Mouse (Mus musculus) hindbrain, embryonic 14.5 days (tissue): Measurements from ENCODE around the gene Tln1. TPM values are rescaled to one million over a fixed set of nuclear protein-coding genes. Genes with fewer than 3 reads are reported as not detected.
A peak's percentile ranks its signal among the peaks of the same experiment; 100 is the strongest.

ENCODE experiments used
- ATAC-seq: fragments of 200-750 bp; cut with Nextera tagmentation; 2 replicates; pipeline ENCODE4 v1.8.0; 2017; ENCODE audit warnings: moderate number of reproducible peaks, mild to moderate bottlenecking, moderate TSS enrichment, moderate library complexity; ENCODE audit not compliant: low FRiP score
- DNase-seq: peaks from one replicate; pipeline ENCODE4 v3.0.0-alpha.2; 2015; ENCODE audit warnings: low spot score
- H3K27ac ChIP-seq: fragments of 300-500 bp; sonication (generic); 2 replicates; pipeline ENCODE4 v1.5.1; 2014; ENCODE audit warnings: mild to moderate bottlenecking, moderate library complexity
- H3K27me3 ChIP-seq: fragments of 300-500 bp; sonication (generic); 2 replicates; pipeline ENCODE4 v1.6.1; 2014; ENCODE audit warnings: mild to moderate bottlenecking, low read length, mixed read lengths; ENCODE audit not compliant: control insufficient read depth, insufficient read depth
- H3K36me3 ChIP-seq: fragments of 300-500 bp; sonication (generic); replicated peaks from 2 replicates; pipeline ENCODE4 v1.6.1; 2014; ENCODE audit not compliant: control insufficient read depth, insufficient read depth
- H3K4me1 ChIP-seq: fragments of 300-500 bp; sonication (generic); replicated peaks from 2 replicates; pipeline ENCODE4 v1.6.1; 2014; ENCODE audit warnings: antibody characterized with exemption, low read length, mixed read lengths; ENCODE audit not compliant: control insufficient read depth, insufficient read depth
- H3K4me2 ChIP-seq: fragments of 300-500 bp; sonication (generic); replicated peaks from 2 replicates; pipeline ENCODE4 v1.6.1; 2014; ENCODE audit warnings: mild to moderate bottlenecking, moderate library complexity
- H3K4me3 ChIP-seq: fragments of 300-500 bp; sonication (generic); replicated peaks from 2 replicates; pipeline ENCODE4 v1.5.1; 2014; ENCODE audit warnings: mild to moderate bottlenecking, low read length
- H3K9ac ChIP-seq: fragments of 300-500 bp; sonication (generic); 2 replicates; pipeline ENCODE4 v1.6.1; 2014
- H3K9me3 ChIP-seq: fragments of 300-500 bp; sonication (generic); 2 replicates; pipeline ENCODE4 v1.6.1; 2016; ENCODE audit warnings: low read length; ENCODE audit not compliant: control insufficient read depth
- WGBS: fragments of 180-500 bp; shearing (Covaris S2); extraction: QIAGEN DNeasy Blood & Tissue Kit; methylation state at CpG from one replicate; pipeline ENCODE4 v1.1.7; 2014; 5-methylcytosine and 5-hydroxymethylcytosine counted together
- polyA plus RNA-seq: library from polyadenylated mRNA; unstranded; fragments of >200 nt; fragmentation: Nextera tagmentation; extraction: Ambion mirVana; gene quantifications from 2 replicates; pipeline ENCODE4 v1.2.1, GENCODE M21; 2014

Tln1 gene
- polyA plus RNA-seq, 1 experiment from 2014 or later, result 62.8 TPM

DNA sequence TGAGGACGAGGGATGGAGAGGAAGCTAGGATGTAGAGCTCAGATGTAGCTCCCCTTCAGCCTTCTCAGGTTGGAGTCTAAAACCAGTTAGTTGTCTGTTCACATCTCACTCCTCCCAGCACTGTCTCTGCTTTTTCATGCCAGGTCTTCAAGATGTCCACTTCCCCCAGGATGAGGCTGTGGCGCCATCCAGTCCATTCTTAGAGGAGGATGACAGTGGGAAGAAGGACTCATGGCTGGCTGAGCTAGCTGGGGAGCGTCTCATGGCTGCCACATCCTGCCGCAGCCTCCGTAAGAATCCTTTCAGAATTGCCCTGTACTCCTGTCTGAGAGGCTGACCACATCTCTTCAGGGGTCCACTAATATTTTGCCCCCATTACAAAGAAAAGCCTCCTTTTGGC is 18.2 kb upstream of the Tln1 start:
- 94% methylated on average over 5 of the region's 5 CpGs for WGBS
- Histone ChIP-seq H3K27ac (no peak overlapping the region), H3K9ac (no peak overlapping the region), H3K4me2 (no peak overlapping the region), H3K4me1 (peaks cover 32% of the 10 kb centered on the region), H3K27me3 (no peaks in the 10 kb centered on the region), H3K36me3 (peaks cover 43% of the 10 kb centered on the region), H3K9me3 (no peaks in the 10 kb centered on the region), H3K4me3 (no peak overlapping the region)
- no peak for ATAC-seq
- no peak for DNase-seq

DNA sequence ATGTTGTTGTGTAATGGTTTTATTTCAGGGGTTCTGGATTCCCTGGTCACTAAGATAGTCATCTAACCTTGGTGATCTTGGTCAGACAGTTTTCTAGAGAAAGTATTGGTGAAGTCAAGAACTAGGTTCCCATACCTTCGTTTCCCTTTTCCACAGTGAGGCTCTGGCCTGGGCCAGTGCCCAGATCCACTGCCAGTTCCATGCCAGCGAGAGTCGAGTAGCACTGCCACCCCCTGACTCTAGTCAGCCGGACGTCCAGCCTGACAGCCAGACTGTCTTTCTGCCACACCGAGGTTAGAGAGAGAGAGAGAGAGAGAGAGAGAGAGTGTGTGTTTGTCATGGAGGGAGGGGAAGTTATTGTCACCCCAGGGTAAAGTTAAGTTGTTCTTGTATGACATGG is 17.2 kb upstream of the Tln1 start:
- WGBS, result 80% methylated on average over 6 of the region's 6 CpGs
- DNase-seq (no peak), ATAC-seq (no peak)
- H3K4me3 ChIP-seq, result peak overlapping the region; percentile 94
- H3K4me1 ChIP-seq, result peaks cover 42% of the 10 kb centered on the region
- no peak overlapping the region for H3K27ac ChIP-seq
- H3K27me3 ChIP-seq, result no peaks in the 10 kb centered on the region
- no peaks in the 10 kb centered on the region for H3K9me3 ChIP-seq
- H3K36me3 ChIP-seq, result peaks cover 41% of the 10 kb centered on the region
- H3K4me2 ChIP-seq, result peak overlapping the region; percentile 98
- peak overlapping the region; percentile 89 for H3K9ac ChIP-seq

DNA sequence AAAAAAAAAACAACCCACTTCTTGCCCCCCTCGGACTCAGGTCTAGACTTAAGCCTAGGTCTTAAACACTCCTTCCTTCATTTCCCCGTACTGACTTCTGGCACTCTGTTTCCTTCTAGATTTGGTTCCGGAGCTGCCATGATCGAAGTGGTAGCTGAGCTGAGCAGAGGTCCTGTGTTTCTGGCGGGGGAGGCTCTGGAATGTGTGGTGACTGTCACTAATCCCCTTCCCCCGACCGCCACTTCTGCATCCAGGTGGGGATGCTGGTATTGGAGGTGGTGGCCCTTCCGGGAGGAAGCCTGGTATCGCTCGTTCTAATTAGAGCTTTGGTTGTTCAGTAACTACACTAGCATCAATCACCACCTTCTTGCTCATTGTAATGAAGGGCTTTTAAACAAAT is 16.8 kb upstream of the Tln1 start:
- Histone ChIP-seq H3K4me3 (peak overlapping the region; percentile 94), H3K4me2 (peak overlapping the region; percentile 98), H3K9me3 (no peaks in the 10 kb centered on the region), H3K27ac (peak overlapping the region; percentile 87), H3K36me3 (peaks cover 40% of the 10 kb centered on the region), H3K27me3 (no peaks in the 10 kb centered on the region), H3K4me1 (peaks cover 47% of the 10 kb centered on the region), H3K9ac (peak overlapping the region; percentile 89)
- ATAC-seq (no peak), DNase-seq (no peak)
- 7% methylated on average over 10 of the region's 10 CpGs for WGBS

DNA sequence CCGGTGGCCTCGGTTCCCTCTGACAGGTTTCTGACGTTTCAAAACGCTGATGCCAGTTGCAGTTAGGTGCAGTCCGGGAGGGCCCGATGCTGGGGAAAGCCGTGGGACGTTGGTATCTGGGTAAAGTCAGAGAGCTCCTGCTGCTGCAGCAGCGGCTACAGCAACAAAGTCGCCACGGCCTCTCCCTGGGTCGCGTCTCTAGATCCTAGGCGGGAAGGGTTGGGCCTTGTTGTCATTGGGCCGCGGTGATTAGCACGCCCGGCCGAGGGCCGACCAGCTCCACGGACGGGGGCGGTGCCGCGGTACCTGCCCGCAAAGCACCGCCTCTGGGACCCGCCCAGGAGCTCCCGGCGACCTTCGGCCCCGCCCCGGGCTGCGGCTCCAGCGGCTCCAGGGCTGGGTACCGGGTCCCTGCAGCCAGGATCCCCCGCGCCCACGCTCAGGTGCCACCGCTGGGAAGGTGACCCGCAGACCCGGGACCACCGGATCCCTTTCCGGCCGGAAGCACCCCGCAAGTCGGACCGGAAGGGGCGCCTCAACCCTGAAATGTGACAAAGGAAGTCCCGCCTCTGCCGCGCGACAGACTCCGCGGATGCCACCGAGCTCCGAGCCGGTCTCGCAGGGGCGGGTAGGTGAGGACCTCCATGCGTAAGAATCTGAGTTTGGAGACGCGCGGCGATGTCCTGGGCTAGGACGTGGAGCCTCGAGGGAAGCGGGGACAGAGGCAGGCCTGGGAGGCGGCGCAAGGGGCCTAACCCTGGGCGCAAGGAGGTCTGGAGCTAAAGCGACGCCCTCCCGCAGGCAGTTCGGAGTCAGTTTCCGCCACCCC is 16.1 kb upstream of the Tln1 start, which contains the start of the genes Rgp1 and Gba2:
Gene Rgp1 (plus strand): TSS at position 340 of the 829 bp plus-strand sequence.
Gene Gba2 (minus strand): TSS at position 498 of the 829 bp plus-strand sequence.
- peak; percentile 78 for DNase-seq
- Histone ChIP-seq H3K36me3 (peaks cover 40% of the 10 kb centered on the region), H3K27ac (peak within 1 kb of the TSS; percentile 87), H3K4me1 (peaks cover 48% of the 10 kb centered on the region), H3K4me2 (peak within 1 kb of the TSS; percentile 98), H3K9me3 (no peaks in the 10 kb centered on the region), H3K4me3 (peak within 1 kb of the TSS; percentile 94), H3K27me3 (no peaks in the 10 kb centered on the region), H3K9ac (peak within 1 kb of the TSS; percentile 89)
- peak; percentile 89 for ATAC-seq
- WGBS, result under 1% methylated on average over 70 of the region's 76 CpGs

DNA sequence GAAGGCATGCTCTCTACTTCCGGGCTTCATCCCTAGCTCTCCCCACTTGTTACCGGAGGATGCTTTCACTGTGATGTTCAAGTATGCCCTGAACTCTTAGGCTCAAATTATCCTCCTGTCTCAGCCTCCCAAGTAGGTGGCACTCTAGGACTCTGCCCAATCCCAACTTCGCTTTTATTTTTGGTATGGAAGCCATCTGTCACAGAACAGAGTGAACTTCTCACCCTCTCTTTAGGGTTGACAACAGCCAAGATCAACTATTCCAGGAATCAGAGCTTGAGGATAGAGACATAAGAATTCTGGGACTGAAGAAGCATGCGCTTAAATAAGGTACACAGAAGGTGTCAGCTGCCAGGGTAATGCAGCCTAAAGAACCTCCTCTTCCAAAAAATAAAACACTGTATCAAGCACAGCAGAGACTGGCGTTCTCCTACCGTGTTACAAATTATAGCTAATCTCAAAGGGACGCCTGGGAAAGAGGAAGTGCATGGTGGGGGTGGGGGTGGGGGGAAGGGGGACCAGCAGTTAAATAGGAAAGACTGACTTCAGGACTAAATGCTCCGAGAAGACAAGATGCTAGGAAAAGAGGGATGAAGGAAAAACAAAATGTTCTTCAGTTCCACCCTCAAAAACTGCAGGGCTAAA is 14.9 kb upstream of the Tln1 start:
- H3K4me2 ChIP-seq, result peak overlapping the region; percentile 98
- peak overlapping the region; percentile 89 for H3K9ac ChIP-seq
- WGBS, result 52% methylated on average over 8 of the region's 8 CpGs
- ATAC-seq, result no peak
- no peaks in the 10 kb centered on the region for H3K27me3 ChIP-seq
- no peak for DNase-seq
- peaks cover 40% of the 10 kb centered on the region for H3K36me3 ChIP-seq
- peak overlapping the region; percentile 94 for H3K4me3 ChIP-seq
- H3K27ac ChIP-seq, result no peak overlapping the region
- peaks cover 48% of the 10 kb centered on the region for H3K4me1 ChIP-seq
- H3K9me3 ChIP-seq, result no peaks in the 10 kb centered on the region

DNA sequence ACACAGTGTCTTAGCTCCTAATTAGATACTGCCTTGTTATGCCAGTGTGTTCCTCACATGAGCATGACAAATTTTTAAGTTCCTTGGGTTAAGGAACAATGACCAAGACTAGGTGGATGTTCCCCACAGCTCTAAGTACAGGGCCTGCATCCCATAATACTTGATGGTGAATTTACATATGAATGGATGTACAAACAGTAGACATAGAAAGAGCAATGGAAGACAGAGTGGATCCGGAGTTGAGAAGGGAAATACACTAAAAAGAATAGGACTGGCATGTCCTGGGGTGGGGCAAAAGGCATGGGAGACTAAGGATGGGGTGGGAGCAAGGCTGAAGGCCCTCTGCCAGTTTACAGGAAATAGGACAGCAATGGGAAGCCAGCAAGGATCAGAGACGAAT is 12.9 kb upstream of the Tln1 start:
- no peaks in the 10 kb centered on the region for H3K9me3 ChIP-seq
- H3K4me2 ChIP-seq, result peak overlapping the region; percentile 98
- H3K9ac ChIP-seq, result peak overlapping the region; percentile 9; the same call in 1 of the 2 replicates
- peaks cover 48% of the 10 kb centered on the region for H3K4me1 ChIP-seq
- no peaks in the 10 kb centered on the region for H3K27me3 ChIP-seq
- WGBS, result 53% methylated on average over 2 of the region's 2 CpGs
- H3K4me3 ChIP-seq, result no peak overlapping the region
- H3K36me3 ChIP-seq, result peaks cover 42% of the 10 kb centered on the region
- H3K27ac ChIP-seq, result no peak overlapping the region
- no peak for ATAC-seq
- no peak for DNase-seq

DNA sequence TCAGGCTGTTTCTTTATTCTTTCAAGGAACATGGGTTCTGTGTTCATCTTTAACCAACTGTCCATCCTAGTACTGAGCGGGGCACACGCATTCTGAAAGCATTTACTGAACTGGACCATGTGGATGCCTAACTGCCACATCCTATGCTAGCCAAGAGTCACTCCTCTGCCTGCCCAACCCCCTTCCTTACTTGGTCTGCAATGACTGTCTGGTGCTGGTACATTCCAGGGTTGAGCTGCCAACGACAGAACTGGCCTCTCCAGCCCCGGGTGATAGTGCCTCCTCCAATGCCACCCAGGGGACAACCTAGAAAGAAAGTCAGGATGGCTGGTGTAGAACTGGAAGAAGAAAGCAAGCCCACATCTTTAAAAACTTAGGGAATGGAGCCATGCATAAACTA is 11.1 kb upstream of the Tln1 start:
- WGBS, result 93% methylated on average over 4 of the region's 4 CpGs
- no peak overlapping the region for H3K27ac ChIP-seq

DNA sequence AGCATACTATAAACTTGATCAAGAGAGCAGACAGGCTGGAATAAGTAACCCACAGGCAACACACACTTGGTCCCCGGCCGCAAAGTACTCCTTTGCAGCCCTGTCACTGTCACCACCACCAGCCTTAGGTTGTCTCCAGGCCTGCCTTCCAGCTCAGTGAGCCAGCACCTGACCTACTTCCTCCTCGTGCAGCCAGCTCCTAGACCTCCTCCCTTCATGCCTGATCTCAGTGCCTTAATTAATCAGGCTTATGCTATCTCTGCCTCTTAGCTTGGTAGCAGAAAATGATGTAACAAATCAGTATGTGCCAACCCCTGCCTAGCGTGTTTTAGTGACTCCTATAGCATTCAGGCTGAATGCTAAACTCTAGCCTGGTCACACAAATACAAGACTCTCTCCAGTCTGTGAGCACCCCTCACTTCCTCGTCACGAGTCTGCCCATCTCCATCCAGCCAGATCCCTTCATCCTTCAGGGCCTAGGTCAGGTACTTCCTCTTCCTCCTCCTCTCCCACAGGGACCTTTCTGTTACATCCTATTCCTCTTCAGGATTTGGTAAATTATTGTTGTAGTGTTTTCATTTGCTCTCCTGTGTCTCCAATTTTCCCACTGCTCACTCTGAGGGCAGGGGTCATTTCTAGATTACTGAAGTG is 9.0 kb upstream of the Tln1 start:
- ATAC-seq, result no peak
- peaks cover 23% of the 10 kb centered on the region for H3K4me1 ChIP-seq
- H3K4me3 ChIP-seq, result no peak overlapping the region
- no peak for DNase-seq
- WGBS, result 88% methylated on average over 6 of the region's 6 CpGs
- no peak overlapping the region for H3K27ac ChIP-seq
- H3K27me3 ChIP-seq, result no peaks in the 10 kb centered on the region
- H3K36me3 ChIP-seq, result peaks cover 80% of the 10 kb centered on the region
- no peak overlapping the region for H3K4me2 ChIP-seq
- H3K9me3 ChIP-seq, result no peaks in the 10 kb centered on the region
- no peak overlapping the region for H3K9ac ChIP-seq

More for the DNA sequence above, 11.1 kb upstream of the Tln1 start:
- DNase-seq (no peak), ATAC-seq (no peak)
- peaks cover 60% of the 10 kb centered on the region for H3K36me3 ChIP-seq
- H3K4me2 ChIP-seq, result no peak overlapping the region
- peaks cover 38% of the 10 kb centered on the region for H3K4me1 ChIP-seq
- H3K9me3 ChIP-seq, result no peaks in the 10 kb centered on the region
- H3K27me3 ChIP-seq, result no peaks in the 10 kb centered on the region
- no peak overlapping the region for H3K4me3 ChIP-seq
- H3K9ac ChIP-seq, result no peak overlapping the region

DNA sequence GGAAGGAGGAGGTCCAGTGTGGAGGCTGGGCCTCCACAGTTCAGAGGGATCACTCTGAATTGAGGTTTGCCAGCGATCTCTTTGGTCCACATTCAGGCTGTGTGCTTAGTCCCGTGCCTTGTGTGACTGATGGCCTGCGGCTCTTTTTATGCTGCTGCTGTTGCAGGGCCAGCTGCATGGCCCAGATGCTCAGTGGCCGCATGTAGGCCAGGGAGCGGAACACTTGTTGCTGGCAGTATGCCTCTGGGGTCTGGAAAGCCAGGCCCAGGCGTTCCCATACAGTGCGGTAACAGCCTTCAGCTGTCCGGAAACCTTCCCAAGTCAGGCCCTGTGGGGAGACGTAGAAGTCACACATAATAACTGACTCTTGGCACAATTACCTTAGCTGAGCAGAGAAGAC is 4.6 kb upstream of the Tln1 start:
- H3K4me1 ChIP-seq, result peaks cover 14% of the 10 kb centered on the region
- no peaks in the 10 kb centered on the region for H3K27me3 ChIP-seq
- H3K36me3 ChIP-seq, result peaks cover 83% of the 10 kb centered on the region
- DNase-seq (no peak), ATAC-seq (no peak)
- H3K4me3 ChIP-seq, result no peak overlapping the region
- WGBS, result 96% methylated on average over 9 of the region's 9 CpGs
- no peak overlapping the region for H3K9ac ChIP-seq
- no peak overlapping the region for H3K4me2 ChIP-seq
- H3K27ac ChIP-seq, result no peak overlapping the region
- no peaks in the 10 kb centered on the region for H3K9me3 ChIP-seq
